Mouse (Mus musculus): ENCODE data around the gene Tmem56.

Tmem56 gene

DNA sequence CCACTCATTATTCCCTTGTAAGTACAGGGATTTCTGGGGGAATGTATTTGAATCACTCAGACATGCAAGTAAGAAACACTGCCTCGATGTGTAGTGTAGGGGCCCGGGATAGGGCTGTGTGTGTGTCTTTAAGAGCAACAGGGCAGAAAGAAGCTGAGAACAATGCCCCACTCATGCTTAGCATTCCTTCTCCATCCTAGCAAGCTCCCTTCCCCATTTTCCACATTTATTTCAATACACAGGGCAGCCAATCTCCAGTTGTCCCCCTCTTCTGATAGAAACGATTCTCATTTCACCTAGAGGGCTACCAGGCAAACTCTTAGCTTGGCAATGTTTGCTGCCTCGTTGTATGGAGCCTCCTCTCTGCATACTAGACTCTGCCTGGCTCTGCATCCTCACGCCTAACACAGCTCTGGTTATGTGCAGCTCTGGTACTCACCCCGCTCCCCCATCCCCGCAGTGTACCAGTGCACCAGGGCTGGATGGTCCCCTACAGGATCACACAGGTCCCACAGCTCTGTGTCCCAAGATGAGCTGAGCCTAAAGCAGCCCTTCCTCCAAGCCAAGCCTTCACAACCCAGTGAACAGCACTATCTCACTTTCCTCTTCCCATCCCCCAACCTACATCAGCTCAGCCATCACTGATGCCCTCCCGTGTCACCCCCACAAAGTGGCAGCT is 42.4 kb downstream of the Tmem56 start:
- DNase-seq (ENCODE audit: extremely low read depth, low read depth): no peak

- no peak for DNase-seq (ENCODE audit: extremely low read depth, low read depth)
Observed at GRCm38 (mm10) chr3:121239096-121239495, 43.8 kb downstream of the Tmem56 start.

- DNase-seq (ENCODE audit: extremely low read depth, low read depth): no peak
Observed at GRCm38 (mm10) chr3:121224763-121225162, 58.1 kb downstream of the Tmem56 start.

DNA sequence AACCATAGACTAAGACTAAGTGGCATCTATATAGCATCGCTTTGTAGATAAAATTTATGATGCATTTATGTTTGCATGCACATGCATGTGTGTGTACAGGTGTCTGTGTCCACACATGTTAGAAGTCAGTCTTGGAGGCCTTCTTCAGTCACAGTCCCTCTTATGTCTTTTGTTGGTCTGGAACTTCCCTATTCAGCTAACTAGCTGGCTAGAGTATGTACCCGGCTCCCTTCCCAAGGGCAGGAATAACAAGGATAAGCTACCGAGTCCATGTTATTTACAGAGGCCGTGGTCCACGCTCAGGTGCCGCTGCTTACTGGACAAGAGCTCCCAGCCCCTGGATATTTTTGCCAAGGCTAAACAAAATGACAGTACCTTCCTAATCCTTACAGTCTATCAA is 58.7 kb downstream of the Tmem56 start:
- DNase-seq (ENCODE audit: extremely low read depth, low read depth): no peak

GRCm38 (mm10) chr3:121221987-121222386 is 60.9 kb downstream of the Tmem56 start:
- peak; percentile 92 for DNase-seq (ENCODE audit: extremely low read depth, low read depth)

DNA sequence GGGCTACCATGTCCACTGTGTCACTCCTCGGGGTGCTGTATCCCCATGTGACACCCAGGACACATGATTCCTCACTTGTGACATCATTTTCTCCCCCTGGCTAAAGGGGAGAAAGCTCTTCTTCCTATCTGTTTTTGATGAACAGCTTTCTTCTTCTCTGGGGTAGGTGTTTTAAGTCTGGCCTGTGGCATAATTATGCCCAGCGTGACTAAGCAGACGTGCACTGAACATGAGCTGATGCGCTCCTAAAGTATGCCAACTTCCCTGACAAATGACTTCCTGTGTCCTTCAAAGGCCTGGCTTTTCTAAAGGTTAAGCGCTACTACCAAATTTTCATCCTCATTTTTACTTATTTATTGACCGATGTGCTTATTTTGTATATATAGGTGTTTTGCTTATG is 65.9 kb downstream of the Tmem56 start:
- DNase-seq (ENCODE audit: extremely low read depth, low read depth): no peak

GRCm38 (mm10) chr3:121213501-121213900 is 69.4 kb downstream of the Tmem56 start:
- no peak for DNase-seq (ENCODE audit: extremely low read depth, low read depth)

DNA sequence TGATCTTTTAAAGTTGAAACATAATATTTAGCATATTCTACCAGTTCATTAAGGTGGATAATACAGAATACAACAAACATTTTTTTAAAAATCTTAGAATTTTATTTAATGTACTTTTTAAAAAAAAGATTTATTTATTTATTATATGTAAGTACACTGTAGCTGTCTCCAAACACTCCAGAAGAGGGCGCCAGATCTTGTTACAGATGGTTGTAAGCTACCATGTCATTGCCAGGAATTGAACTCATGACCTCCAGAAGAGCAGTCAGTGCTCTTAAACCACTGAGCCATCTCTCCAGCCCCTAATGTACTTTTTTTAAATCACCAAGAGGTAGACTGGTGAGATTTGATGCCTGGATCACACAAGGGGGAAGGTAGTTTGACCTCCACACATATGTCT is 70.7 kb downstream of the Tmem56 start:
- DNase-seq (ENCODE audit: extremely low read depth, low read depth): no peak

GRCm38 (mm10) chr3:121208994-121209393 is 73.9 kb downstream of the Tmem56 start:
- no peak for DNase-seq (ENCODE audit: extremely low read depth, low read depth)

GRCm38 (mm10) chr3:121206202-121206882 is 76.6 kb downstream of the Tmem56 start:
- no peak for DNase-seq (ENCODE audit: extremely low read depth, low read depth)

- no peak for DNase-seq (ENCODE audit: extremely low read depth, low read depth)
Observed at GRCm38 (mm10) chr3:121202638-121203037, 80.3 kb downstream of the Tmem56 start.

DNA sequence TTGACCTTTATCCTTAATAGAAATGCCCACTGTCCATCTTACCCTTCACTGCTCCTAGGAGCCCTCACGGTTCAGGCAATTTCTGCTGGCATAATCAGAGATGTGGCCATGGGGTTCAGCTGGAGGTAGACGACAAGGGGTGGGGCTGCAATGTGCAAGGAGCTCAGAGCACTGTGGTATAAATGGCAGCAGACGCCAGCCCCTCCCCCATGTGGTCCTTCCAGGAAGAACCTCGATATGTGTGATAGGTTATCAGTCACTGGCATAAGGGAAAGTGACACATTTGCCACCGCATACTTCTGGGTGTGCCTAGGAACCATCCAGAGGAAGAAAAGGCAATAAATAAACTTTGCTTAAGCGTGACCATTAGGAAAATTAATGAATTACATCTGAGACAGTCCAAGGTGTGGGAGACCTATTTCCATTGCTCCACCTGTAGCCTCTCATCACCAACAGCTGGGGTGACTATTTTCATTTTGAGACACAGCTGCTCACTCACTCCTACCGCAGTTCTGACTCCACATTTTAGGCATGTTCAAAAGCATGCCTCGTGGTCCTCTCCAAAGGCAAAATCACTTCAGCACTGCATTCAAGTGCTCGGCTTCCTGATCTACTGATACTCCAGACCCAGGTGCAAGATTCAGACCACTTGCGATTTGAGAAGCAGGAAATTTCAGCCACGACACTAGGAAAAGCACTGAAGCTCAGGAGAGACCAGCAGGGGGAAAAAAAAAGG is 81.7 kb downstream of the Tmem56 start:
- peak; percentile 100 for DNase-seq (ENCODE audit: extremely low read depth, low read depth)

GRCm38 (mm10) chr3:121189199-121189598 is 93.7 kb downstream of the Tmem56 start:
- DNase-seq (ENCODE audit: extremely low read depth, low read depth): no peak

DNA sequence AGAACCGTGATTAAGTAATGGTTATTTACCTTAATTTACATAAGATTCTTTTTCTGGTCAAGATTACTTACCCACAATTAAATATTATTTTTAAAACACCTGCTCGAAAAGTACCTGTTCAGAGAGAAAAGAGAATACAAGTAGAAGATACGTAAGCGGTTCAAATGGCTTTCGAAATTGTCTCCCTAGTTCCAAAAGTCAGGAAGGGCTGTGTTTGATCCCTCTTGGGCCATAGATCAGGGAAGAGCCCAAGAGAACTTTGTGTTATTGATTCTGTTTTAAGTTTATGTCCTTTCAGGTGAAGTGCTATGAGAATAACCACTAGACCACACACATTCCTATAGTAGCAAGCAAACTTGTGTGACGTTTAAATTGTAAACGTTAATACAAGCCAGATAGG is 95.4 kb downstream of the Tmem56 start:
- DNase-seq (ENCODE audit: extremely low read depth, low read depth): no peak

GRCm38 (mm10) chr3:121186925-121187324 is 96.0 kb downstream of the Tmem56 start:
- no peak for DNase-seq (ENCODE audit: extremely low read depth, low read depth)

DNA sequence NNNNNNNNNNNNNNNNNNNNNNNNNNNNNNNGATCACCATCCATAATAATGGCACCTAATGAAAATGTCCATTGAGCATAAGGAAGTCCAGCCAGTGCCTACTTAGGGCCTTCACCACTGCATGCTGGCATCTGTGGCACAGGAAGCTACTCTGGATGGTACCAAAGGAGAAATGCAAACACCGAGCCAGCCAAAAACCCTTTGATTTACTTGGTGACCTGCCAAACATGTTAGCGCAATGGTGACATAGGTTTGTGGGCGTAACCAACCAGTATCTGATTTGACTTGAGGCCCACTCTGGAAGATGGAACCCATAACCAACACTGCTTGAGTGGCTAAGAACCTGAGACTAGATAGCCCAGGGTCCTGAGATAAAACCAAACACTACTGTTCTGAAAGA is 97.7 kb downstream of the Tmem56 start:
- no peak for DNase-seq (ENCODE audit: extremely low read depth, low read depth)

GRCm38 (mm10) chr3:121176011-121176410 is 106.9 kb downstream of the Tmem56 start:
- no peak for DNase-seq (ENCODE audit: extremely low read depth, low read depth)

DNA sequence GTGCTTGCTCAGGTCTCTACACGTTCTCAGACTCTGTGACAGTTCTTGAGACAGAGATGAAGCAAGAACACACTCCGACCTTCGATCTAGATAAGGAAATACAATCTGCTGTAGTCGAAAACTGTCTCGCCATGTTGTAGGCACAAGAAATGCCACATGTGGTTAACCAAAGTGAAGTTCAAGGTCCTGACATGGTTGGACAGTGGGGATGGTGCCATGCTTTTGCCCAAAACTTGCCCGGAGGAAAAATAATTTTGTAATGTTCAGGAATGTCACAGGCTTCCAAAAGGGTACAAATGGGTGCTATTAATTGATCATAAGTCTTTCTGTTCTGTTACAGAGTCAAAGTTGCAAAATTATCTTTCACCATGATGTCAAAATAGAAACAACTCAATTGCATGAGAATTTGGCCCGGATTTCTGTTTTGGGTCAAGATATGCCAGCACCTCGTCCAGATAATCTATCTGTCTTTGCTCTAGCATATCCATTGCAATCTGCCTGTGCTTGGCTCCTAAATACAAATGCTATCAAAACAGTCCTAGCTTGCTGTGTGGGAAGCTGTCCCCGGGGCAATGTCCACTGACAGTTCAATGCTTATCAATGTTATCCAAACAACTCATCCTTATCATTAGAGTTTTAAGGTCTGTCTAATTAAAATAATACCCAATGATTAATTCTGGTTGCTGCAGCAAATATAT is 108.5 kb downstream of the Tmem56 start:
- no peak for DNase-seq (ENCODE audit: extremely low read depth, low read depth)

- no peak for DNase-seq (ENCODE audit: extremely low read depth, low read depth)
Observed at GRCm38 (mm10) chr3:121172718-121173117, 110.2 kb downstream of the Tmem56 start.

GRCm38 (mm10) chr3:121171872-121172265 is 111.0 kb downstream of the Tmem56 start:
- DNase-seq (ENCODE audit: extremely low read depth, low read depth): no peak

DNA sequence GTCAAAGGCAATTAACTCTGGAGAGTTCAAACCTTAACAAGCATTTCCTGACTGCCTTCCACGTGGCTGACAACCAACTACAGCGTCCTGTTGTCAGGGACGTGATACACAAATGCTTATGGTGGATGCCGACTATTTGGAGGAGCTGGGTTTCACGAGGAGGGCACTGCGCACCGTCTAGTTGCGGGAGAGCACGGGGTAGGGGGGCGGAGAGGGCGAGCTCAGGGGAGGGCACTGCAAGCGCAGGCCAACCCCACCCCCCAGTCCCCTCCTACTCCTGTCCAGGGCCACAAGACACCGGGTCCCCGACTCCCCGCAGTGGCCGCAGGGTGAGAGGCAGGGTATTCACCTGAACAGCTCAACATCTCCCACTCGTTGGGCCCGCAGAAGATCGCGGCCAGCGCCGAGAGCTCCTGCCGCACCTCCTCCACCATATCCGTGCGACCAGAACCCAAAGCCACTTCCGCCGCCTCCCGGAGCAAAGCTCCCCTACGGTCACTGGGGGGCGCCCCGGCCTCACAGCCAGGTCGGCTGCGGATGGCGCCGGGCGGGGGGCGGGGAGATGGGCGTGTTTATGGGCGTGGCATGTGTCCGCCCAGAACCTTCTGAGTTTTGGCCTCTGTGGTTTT is 111.5 kb downstream of the Tmem56 start, which contains the start of gene Rwdd3:
Gene Rwdd3 (minus strand): TSS at position 453 of the 629 bp plus-strand sequence.
- DNase-seq (ENCODE audit: extremely low read depth, low read depth): peak; percentile 94
